9 mouse cellular contexts compared by ENCODE assay signal in the genomic region with DNA sequence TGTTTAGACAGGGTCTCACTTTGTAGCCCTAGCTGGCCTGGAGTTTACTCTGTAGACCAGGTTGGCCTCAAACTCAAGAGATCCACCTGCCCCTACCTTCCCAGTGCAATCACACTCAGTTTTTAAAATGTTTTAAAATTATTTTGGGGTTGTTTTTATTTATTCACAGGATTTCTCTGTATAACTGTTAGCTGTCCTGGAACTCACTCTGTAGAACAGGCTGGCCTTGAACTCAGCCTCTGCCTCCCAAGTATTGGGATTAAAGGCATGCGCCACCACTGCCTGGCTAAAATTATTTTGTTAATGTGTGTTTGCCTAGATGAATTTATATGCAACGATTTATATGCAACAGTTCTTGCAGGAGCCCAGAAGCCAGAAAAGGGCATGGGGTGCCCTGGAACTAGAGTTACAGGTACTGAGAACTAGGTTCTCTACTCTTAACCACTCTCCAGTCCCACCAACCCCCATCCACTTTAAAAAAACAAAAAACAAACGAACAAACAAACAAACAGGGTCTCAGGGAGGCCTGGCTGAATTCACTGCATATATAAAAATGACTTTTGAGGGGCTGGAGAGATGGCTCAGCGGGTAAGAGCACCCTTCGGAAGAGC. TPM values are rescaled to one million over a fixed set of nuclear protein-coding genes. Genes with fewer than 3 reads are reported as not detected.
DNase-seq lines count a peak whose midpoint lies in the region; ATAC-seq and TF ChIP-seq lines count a peak whose summit lies in the region.
"Had no signal": no experiment of that assay in that cellular context is flagged by ENCODE, and none has a peak within 500 bp of the region (broad histone marks: within the 10 kb centered on the region; RNA-seq: fewer than 3 reads in every experiment).

No protein-coding gene starts in this region.

- TF ChIP-seq CTCF in MEL (IDR thresholded peaks at IDR 0.05 in 2 of 3, conservative IDR thresholded peaks at IDR 0.05 in 1 of 3; ENCODE audit: control insufficient read depth in 1 of 3, insufficient read depth in 1 of 3, low read depth in 2 of 3, low read length in 3 of 3, poor library complexity in 1 of 3, severe bottlenecking in 1 of 3) = no peak

- peak overlapping the region; percentile 45; the same call in 1 of the 2 replicates for H3K4me3 ChIP-seq in heart, embryonic 13.5 days
- no peak overlapping the region for H3K4me3 ChIP-seq in MEL (ENCODE audit: control insufficient read depth in 1 of 2, insufficient read depth in 1 of 2, low read depth in 2 of 2, low read length in 2 of 2)
- no peak overlapping the region for H3K4me3 ChIP-seq in hindbrain, embryonic 12.5 days
- H3K4me3 ChIP-seq in midbrain, embryonic 12.5 days = no peak overlapping the region

- WGBS in heart, embryonic 13.5 days = 57% methylated on average over 5 of the region's 5 CpGs
- WGBS in hindbrain, embryonic 12.5 days = 70% methylated on average over 5 of the region's 5 CpGs
- 72% methylated on average over 5 of the region's 5 CpGs for whole genome bisulfite sequencing in midbrain, embryonic 12.5 days

- TF ChIP-seq POLR2A in MEL (IDR thresholded peaks at IDR 0.05; ENCODE audit: control insufficient read depth in 1 of 2, insufficient read depth in 1 of 2, low read depth in 1 of 2, low read length in 2 of 2, poor library complexity in 1 of 2) = no peak; a peak in 1 of 4 replicates

- TF ChIP-seq RAD21 in MEL (IDR thresholded peaks at IDR 0.05; ENCODE audit: low read depth, low read length) = no peak

- no peak for TF ChIP-seq EP300 in MEL (IDR thresholded peaks at IDR 0.05; ENCODE audit: low read depth in 1 of 2, low read length in 2 of 2)

- ATAC-seq in heart, embryonic 13.5 days (ENCODE audit: extremely low read depth, insufficient number of reproducible peaks, low FRiP score, low TSS enrichment) = no peak
- no peak for ATAC-seq in hindbrain, embryonic 12.5 days (ENCODE audit: low FRiP score)
- ATAC-seq in midbrain, embryonic 12.5 days (ENCODE audit: low FRiP score, low read depth) = no peak
- no peak for ATAC-seq in erythroblast, adult 5-6 weeks (replicated peaks; ENCODE audit: low FRiP score, poor library complexity, severe bottlenecking)

- peak overlapping the region; percentile 79 for H3K27ac ChIP-seq in heart, embryonic 13.5 days (replicated peaks)
- no peak overlapping the region for H3K27ac ChIP-seq in MEL (ENCODE audit: control insufficient read depth, low read depth, low read length)
- H3K27ac ChIP-seq in hindbrain, embryonic 12.5 days = peak overlapping the region; percentile 55
- H3K27ac ChIP-seq in midbrain, embryonic 12.5 days (replicated peaks) = peak overlapping the region; percentile 47

- peaks cover 21% of the 10 kb centered on the region for H3K36me3 ChIP-seq in heart, embryonic 13.5 days
- peaks cover 0 to 6% of the 10 kb centered on the region in 2 experiments; a peak in 2 of 4 replicates for H3K36me3 ChIP-seq in MEL (ENCODE audit: control insufficient read depth in 1 of 2, insufficient read depth in 2 of 2, low read length in 2 of 2)
- H3K36me3 ChIP-seq in hindbrain, embryonic 12.5 days = peaks cover 18% of the 10 kb centered on the region
- peaks cover 16% of the 10 kb centered on the region for H3K36me3 ChIP-seq in midbrain, embryonic 12.5 days

- H3K4me1 ChIP-seq in heart, embryonic 13.5 days = peaks cover 6% of the 10 kb centered on the region
- peaks cover 3 to 12% of the 10 kb centered on the region in 2 experiments; a peak in 3 of 4 replicates for H3K4me1 ChIP-seq in MEL (ENCODE audit: control insufficient read depth in 1 of 2, insufficient read depth in 2 of 2, low read length in 2 of 2)
- H3K4me1 ChIP-seq in hindbrain, embryonic 12.5 days = peaks cover 14% of the 10 kb centered on the region
- H3K4me1 ChIP-seq in midbrain, embryonic 12.5 days = peaks cover 15% of the 10 kb centered on the region

- H3K9me3 ChIP-seq in heart, embryonic 13.5 days = no peaks in the 10 kb centered on the region
- no peaks in the 10 kb centered on the region for H3K9me3 ChIP-seq in MEL (replicated peaks; ENCODE audit: insufficient read depth, low read length)
- 0 out of 2 replicates have a peak, but pooled peaks cover 3% of the 10 kb centered on the region for H3K9me3 ChIP-seq in hindbrain, embryonic 12.5 days (replicated peaks)
- no peaks in the 10 kb centered on the region for H3K9me3 ChIP-seq in midbrain, embryonic 12.5 days

- DNase-seq in heart, adult 8-10 months (ENCODE audit: low spot score) = no peak
- DNase-seq in MEL (ENCODE audit: low read depth, low spot score) = peak; percentile 53
- DNase-seq in thymus, postnatal 14 days = no peak
- no peak for DNase-seq in gastrocnemius, adult 18-20 months (ENCODE audit: low spot score)

- no peak overlapping the region; the same call in 1 of the 2 replicates for H3K4me2 ChIP-seq in heart, embryonic 13.5 days
- peak overlapping the region; percentile 56 for H3K4me2 ChIP-seq in hindbrain, embryonic 12.5 days (replicated peaks)
- H3K4me2 ChIP-seq in midbrain, embryonic 12.5 days (replicated peaks) = no peak overlapping the region

- no peak overlapping the region for H3K9ac ChIP-seq in heart, embryonic 13.5 days
- no peak overlapping the region for H3K9ac ChIP-seq in MEL (ENCODE audit: control insufficient read depth, low read depth, low read length, poor library complexity, severe bottlenecking)
- H3K9ac ChIP-seq in hindbrain, embryonic 12.5 days = no peak overlapping the region
- H3K9ac ChIP-seq in midbrain, embryonic 12.5 days (replicated peaks) = no peak overlapping the region

- H3K27me3 ChIP-seq in heart, embryonic 13.5 days (replicated peaks) = no peaks in the 10 kb centered on the region
- H3K27me3 ChIP-seq in MEL (ENCODE audit: control insufficient read depth in 1 of 2, insufficient read depth in 2 of 2, low read length in 2 of 2) = no peaks in the 10 kb centered on the region
- H3K27me3 ChIP-seq in hindbrain, embryonic 12.5 days = no peaks in the 10 kb centered on the region
- no peaks in the 10 kb centered on the region for H3K27me3 ChIP-seq in midbrain, embryonic 12.5 days

- peaks cover 21% of the 10 kb centered on the region for H3K79me2 ChIP-seq in MEL (ENCODE audit: control insufficient read depth, insufficient read depth, low read length, poor library complexity)

TF ChIP-seq in MEL, 35 proteins besides CTCF, POLR2A, EP300 and RAD21:
- peak; percentile 77 for TF ChIP-seq TBP (IDR thresholded peaks at IDR 0.05; ENCODE audit: low read depth, low read length)
- TF ChIP-seq MAZ (IDR thresholded peaks at IDR 0.05; ENCODE audit: low read depth, low read length) = no peak
- TF ChIP-seq POLR2AphosphoS2 (IDR thresholded peaks at IDR 0.05; ENCODE audit: low read length) = peak; percentile 48; the same call in 1 of the 2 replicates

RNA-seq across cellular contexts. Expression of gene Actg1, which starts 3.9 kb away (rescaled TPM):
- 1,234 and 1,290 TPM in 2 replicates for polyA plus RNA-seq in heart, embryonic 13.5 days (2015; fragmentation: Nextera tagmentation; extraction: Ambion mirVana)
- total RNA-seq in heart, adult 8-10 months (2022) = 100 to 1,000 TPM; 188 to 320 (median 251) TPM
- 1,328 and 1,871 TPM in 2 replicates for total RNA-seq in MEL (2012; rRNA removed)
- 1,000 to 10,000 TPM in 1 of 2 experiments, 100 to 1,000 TPM in 1; 899 to 1,784 TPM for polyA plus RNA-seq in MEL (2012; ENCODE audit: insufficient read depth in 1 of 2, insufficient read length in 2 of 2, low read depth in 1 of 2, low replicate concordance in 2 of 2, missing spikeins in 1 of 2)
- 3,608 and 3,685 TPM in 2 replicates for polyA plus RNA-seq in hindbrain, embryonic 12.5 days (2016; fragmentation: Nextera tagmentation; extraction: Ambion mirVana)
- polyA plus RNA-seq in midbrain, embryonic 12.5 days (2016; fragmentation: Nextera tagmentation; extraction: Ambion mirVana) = 3,175 and 3,231 TPM in 2 replicates
- total RNA-seq in erythroblast, adult 5-6 weeks (2015; ENCODE audit: low replicate concordance) = 637 and 655 TPM in 2 replicates
- total RNA-seq in erythroblast, adult 5-6 weeks (2017; ENCODE audit: low replicate concordance) = 301 and 341 TPM in 2 replicates
- total RNA-seq in gastrocnemius, adult 18-20 months (2021) = 100 to 1,000 TPM; 158 to 253 TPM

RNA-seq across cellular contexts. Expression of gene Fscn2, which starts 16.9 kb away (rescaled TPM):
- polyA plus RNA-seq in heart, embryonic 13.5 days (2015; fragmentation: Nextera tagmentation; extraction: Ambion mirVana) = 0.31 and 0.50 TPM in 2 replicates
- total RNA-seq in heart, adult 8-10 months (2022) = not detected
- 0.29 and 0.62 TPM in 2 replicates for total RNA-seq in MEL (2012; rRNA removed)
- polyA plus RNA-seq in MEL (2012; ENCODE audit: insufficient read depth in 1 of 2, insufficient read length in 2 of 2, low read depth in 1 of 2, low replicate concordance in 2 of 2, missing spikeins in 1 of 2) = under 1 TPM in 1 of 2 experiments, not detected in 1; 0.61 TPM
- polyA plus RNA-seq in hindbrain, embryonic 12.5 days (2016; fragmentation: Nextera tagmentation; extraction: Ambion mirVana) = 1.2 and 1.3 TPM in 2 replicates
- 1.4 and 1.5 TPM in 2 replicates for polyA plus RNA-seq in midbrain, embryonic 12.5 days (2016; fragmentation: Nextera tagmentation; extraction: Ambion mirVana)
- total RNA-seq in erythroblast, adult 5-6 weeks (2015; ENCODE audit: low replicate concordance) = not detected in 2 replicates
- total RNA-seq in erythroblast, adult 5-6 weeks (2017; ENCODE audit: low replicate concordance) = not detected in 2 replicates
- total RNA-seq in gastrocnemius, adult 18-20 months (2021) = under 1 TPM; 0.39 to 0.52 TPM
- polyA plus RNA-seq: spleen, adult 2 months had no signal

RNA-seq across cellular contexts. Expression of gene Faap100, which starts 34.1 kb away (rescaled TPM):
- polyA plus RNA-seq in heart, embryonic 13.5 days (2015; fragmentation: Nextera tagmentation; extraction: Ambion mirVana) = 29.1 and 33.5 TPM in 2 replicates
- 10 to 100 TPM; 12.1 to 18.3 (median 13.6) TPM for total RNA-seq in heart, adult 8-10 months (2022)
- total RNA-seq in MEL (2012; rRNA removed) = 34.9 and 45.7 TPM in 2 replicates
- polyA plus RNA-seq in MEL (2012; ENCODE audit: insufficient read depth in 1 of 2, insufficient read length in 2 of 2, low read depth in 1 of 2, low replicate concordance in 2 of 2, missing spikeins in 1 of 2) = 10 to 100 TPM in 1 of 2 experiments, not detected in 1; 27.1 TPM
- 52.2 and 59.1 TPM in 2 replicates for polyA plus RNA-seq in hindbrain, embryonic 12.5 days (2016; fragmentation: Nextera tagmentation; extraction: Ambion mirVana)
- polyA plus RNA-seq in midbrain, embryonic 12.5 days (2016; fragmentation: Nextera tagmentation; extraction: Ambion mirVana) = 51.3 and 55.4 TPM in 2 replicates
- 0.96 and 3.6 TPM in 2 replicates for total RNA-seq in erythroblast, adult 5-6 weeks (2015; ENCODE audit: low replicate concordance)
- 1.4 and 2.9 TPM in 2 replicates for total RNA-seq in erythroblast, adult 5-6 weeks (2017; ENCODE audit: low replicate concordance)
- 10 to 100 TPM in 1 of 2 experiments, 1 to 10 TPM in 1; 8.3 to 19.3 TPM for total RNA-seq in gastrocnemius, adult 18-20 months (2021)
